Mouse (Mus musculus): Measurements from ENCODE around the gene Anxa9.

DNA sequence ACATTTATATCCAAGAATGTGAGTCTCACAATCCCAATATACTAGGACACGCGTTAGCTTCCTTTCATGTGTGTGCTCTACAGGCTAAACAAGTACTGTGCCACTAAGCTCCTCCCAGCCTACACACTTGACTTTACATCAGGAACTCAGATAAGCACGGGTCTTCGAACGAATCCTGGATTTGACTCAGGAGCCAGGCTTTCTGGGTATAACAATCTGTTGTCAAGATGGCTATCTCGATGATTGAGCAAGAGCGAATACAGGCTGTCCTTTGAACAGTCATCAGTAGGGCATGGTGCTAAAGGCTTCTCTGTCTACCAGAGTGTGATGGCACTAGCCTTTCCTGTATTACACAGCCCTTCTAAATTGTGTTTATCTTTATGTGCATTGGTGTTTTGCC lies 9.0 kb downstream of the Anxa9 start:
- TF ChIP-seq GATA1 (IDR thresholded peaks at IDR 0.05; ENCODE audit: borderline replicate concordance, low read length) (no peak), FLI1 (IDR thresholded peaks at IDR 0.05; ENCODE audit: low read length) (no peak)
